Mouse (Mus musculus): Measurements from ENCODE around the gene Frmd5. TPM values are rescaled to one million over a fixed set of nuclear protein-coding genes. Genes with fewer than 3 reads are reported as not detected.
"Not testable (repeated sequence)": the region's sequence is repeated elsewhere in the genome, so short reads cannot be mapped to it uniquely, and the experiment has no call there.

The Frmd5 gene
- polyA plus RNA-seq, 1 experiment from 2014 or later, result 0.47 TPM

- peak; percentile 93 for DNase-seq (ENCODE audit: low spot score)
Observed at GRCm38 (mm10) chr2:121505942-121506882, 300.7 kb downstream of the Frmd5 start, which contains the start of the genes Mfap1a and Wdr76. TSS of gene Mfap1a (minus strand) at chr2:121506665. TSS of gene Wdr76 (plus strand) at chr2:121506723.

- DNase-seq (ENCODE audit: low spot score), result not testable (repeated sequence)
Observed at GRCm38 (mm10) chr2:121501550-121501949, 305.3 kb downstream of the Frmd5 start.

Other genes with a start within 250 kb of the Frmd5 start
- 9.6 and 16.5 TPM in 2 replicates for gene Casc4, start 59.9 kb upstream of the Frmd5 start, polyA plus RNA-seq (2015; fragmentation: Nextera tagmentation; extraction: Ambion mirVana)
- gene Ctdspl2, start 148.9 kb upstream of the Frmd5 start, polyA plus RNA-seq (2015; fragmentation: Nextera tagmentation; extraction: Ambion mirVana), result 58.4 and 61.0 TPM in 2 replicates
- gene Mageb3, start 149.0 kb upstream of the Frmd5 start, polyA plus RNA-seq (2015; fragmentation: Nextera tagmentation; extraction: Ambion mirVana), result 0.30 and 0.41 TPM in 2 replicates
- 11.4 and 14.8 TPM in 2 replicates for gene Eif3j1, start 221.5 kb upstream of the Frmd5 start, polyA plus RNA-seq (2015; fragmentation: Nextera tagmentation; extraction: Ambion mirVana)